ENCODE assay signal across 9 mouse cellular contexts in genomic region chr17:79771727-79772126, GRCm38 (mm10). TPM values are rescaled to one million over a fixed set of nuclear protein-coding genes. Genes with fewer than 3 reads are reported as not detected.
DNase-seq lines count a peak whose midpoint lies in the region; ATAC-seq lines count a peak whose summit lies in the region.
"Had no signal": no experiment of that assay in that cellular context is flagged by ENCODE, and none has a peak within 500 bp of the region (broad histone marks: within the 10 kb centered on the region; RNA-seq: fewer than 3 reads in every experiment).

No protein-coding gene starts in this region.

- peak overlapping the region; percentile 46 for H3K27ac ChIP-seq in kidney, embryonic 15.5 days
- H3K27ac ChIP-seq in embryonic facial prominence, embryonic 13.5 days = no peak overlapping the region
- H3K27ac ChIP-seq in hindbrain, embryonic 16.5 days (ENCODE audit: low read depth, low read length) = no peak overlapping the region
- no peak overlapping the region for H3K27ac ChIP-seq in neural tube, embryonic 13.5 days (replicated peaks)

- DNase-seq in kidney, postnatal 10 days = no peak
- no peak for DNase-seq in thymus, adult 18-20 months
- no peak for DNase-seq in cerebellum, adult 11 months

- H3K36me3 ChIP-seq in kidney, embryonic 15.5 days = no peaks in the 10 kb centered on the region
- no peaks in the 10 kb centered on the region for H3K36me3 ChIP-seq in embryonic facial prominence, embryonic 13.5 days
- no peaks in the 10 kb centered on the region for H3K36me3 ChIP-seq in hindbrain, embryonic 16.5 days (ENCODE audit: control insufficient read depth, insufficient read depth, low read length)
- no peaks in the 10 kb centered on the region for H3K36me3 ChIP-seq in neural tube, embryonic 13.5 days

- peak; percentile 70 for ATAC-seq in kidney, embryonic 15.5 days (replicated peaks; ENCODE audit: low FRiP score)
- no peak for ATAC-seq in embryonic facial prominence, embryonic 13.5 days (ENCODE audit: insufficient number of reproducible peaks, insufficient read depth, low FRiP score, low TSS enrichment, low read depth)
- ATAC-seq in hindbrain, embryonic 16.5 days = 0 out of 2 replicates have a peak, but pooled peaks have one; percentile 67
- no peak for ATAC-seq in neural tube, embryonic 13.5 days (ENCODE audit: low read depth)
- ATAC-seq in CD4-positive, CD25-positive, alpha-beta regulatory T cell, adult 4 months = no peak

- WGBS in kidney, embryonic 15.5 days = 17% methylated on average over 10 of the region's 10 CpGs
- WGBS in embryonic facial prominence, embryonic 13.5 days = 15% methylated on average over 10 of the region's 10 CpGs
- WGBS in hindbrain, embryonic 16.5 days = 13% methylated on average over 10 of the region's 10 CpGs
- 16% methylated on average over 10 of the region's 10 CpGs for WGBS in neural tube, embryonic 13.5 days

- no peaks in the 10 kb centered on the region for H3K27me3 ChIP-seq in kidney, embryonic 15.5 days
- peaks cover 6% of the 10 kb centered on the region; the same call in 1 of the 2 replicates for H3K27me3 ChIP-seq in embryonic facial prominence, embryonic 13.5 days
- H3K27me3 ChIP-seq in hindbrain, embryonic 16.5 days (replicated peaks; ENCODE audit: control insufficient read depth, insufficient read depth, low read length) = no peaks in the 10 kb centered on the region
- no peaks in the 10 kb centered on the region for H3K27me3 ChIP-seq in neural tube, embryonic 13.5 days
- H3K27me3 ChIP-seq: CH12.LX had no signal

- H3K9ac ChIP-seq in kidney, embryonic 15.5 days = no peak overlapping the region
- H3K9ac ChIP-seq in embryonic facial prominence, embryonic 13.5 days = no peak overlapping the region
- H3K9ac ChIP-seq in hindbrain, embryonic 16.5 days (ENCODE audit: low read depth, low read length) = no peak overlapping the region
- no peak overlapping the region for H3K9ac ChIP-seq in neural tube, embryonic 13.5 days

- no peaks in the 10 kb centered on the region for H3K9me3 ChIP-seq in kidney, embryonic 15.5 days (replicated peaks)
- no peaks in the 10 kb centered on the region for H3K9me3 ChIP-seq in embryonic facial prominence, embryonic 13.5 days
- H3K9me3 ChIP-seq in hindbrain, embryonic 16.5 days (ENCODE audit: control insufficient read depth, low read length) = no peaks in the 10 kb centered on the region
- H3K9me3 ChIP-seq in neural tube, embryonic 13.5 days = no peaks in the 10 kb centered on the region

- H3K4me3 ChIP-seq in kidney, embryonic 15.5 days (replicated peaks) = no peak overlapping the region
- no peak overlapping the region for H3K4me3 ChIP-seq in embryonic facial prominence, embryonic 13.5 days
- no peak overlapping the region for H3K4me3 ChIP-seq in hindbrain, embryonic 16.5 days (ENCODE audit: low read length)
- H3K4me3 ChIP-seq in neural tube, embryonic 13.5 days = no peak overlapping the region

- peak overlapping the region; percentile 39 for H3K4me2 ChIP-seq in kidney, embryonic 15.5 days
- H3K4me2 ChIP-seq in embryonic facial prominence, embryonic 13.5 days = peak overlapping the region; percentile 35
- H3K4me2 ChIP-seq in hindbrain, embryonic 16.5 days (ENCODE audit: low read length) = peak overlapping the region; percentile 35
- 0 out of 2 replicates have a peak overlapping the region, but pooled peaks have one; percentile 20 for H3K4me2 ChIP-seq in neural tube, embryonic 13.5 days

- peaks cover 18% of the 10 kb centered on the region for H3K4me1 ChIP-seq in kidney, embryonic 15.5 days
- peaks cover 9% of the 10 kb centered on the region; the same call in 1 of the 2 replicates for H3K4me1 ChIP-seq in embryonic facial prominence, embryonic 13.5 days
- peaks cover 5% of the 10 kb centered on the region for H3K4me1 ChIP-seq in hindbrain, embryonic 16.5 days (ENCODE audit: control insufficient read depth, insufficient read depth, low read depth, low read length)
- H3K4me1 ChIP-seq in neural tube, embryonic 13.5 days (replicated peaks) = peaks cover 8% of the 10 kb centered on the region

RNA-seq across cellular contexts. Expression of gene Cyp1b1, which starts 56.9 kb away (rescaled TPM):
- 16.5 and 17.2 TPM in 2 replicates for polyA plus RNA-seq in kidney, embryonic 15.5 days (2015; fragmentation: Nextera tagmentation; extraction: Ambion mirVana)
- 2.0 and 3.3 TPM in 2 replicates for polyA plus RNA-seq in embryonic facial prominence, embryonic 13.5 days (2015; fragmentation: Nextera tagmentation; extraction: Ambion mirVana)
- 7.3 and 9.0 TPM in 2 replicates for polyA plus RNA-seq in hindbrain, embryonic 16.5 days (2015; fragmentation: Nextera tagmentation; extraction: Ambion mirVana)
- polyA plus RNA-seq in neural tube, embryonic 13.5 days (2015; fragmentation: Nextera tagmentation; extraction: Ambion mirVana) = 6.8 and 9.1 TPM in 2 replicates
- not detected for polyA plus RNA-seq in CD4-positive, CD25-positive, alpha-beta regulatory T cell, adult 4 months (2017; shearing (Covaris generic))

Comparison
In these comparisons a context has a peak if more than half of its experiments do, and no peak if none do; other contexts are left out.
1. ATAC-seq: peak in kidney, embryonic 15.5 days (single experiment) and hindbrain, embryonic 16.5 days (single experiment); none in embryonic facial prominence, embryonic 13.5 days (single experiment), neural tube, embryonic 13.5 days (single experiment) and CD4-positive, CD25-positive, alpha-beta regulatory T cell, adult 4 months (single experiment).
2. Peak in every context shown above with its lines, with median percentiles within 50 percentile points of each other: H3K4me2 ChIP-seq.